Mouse (Mus musculus): ENCODE data around the gene Ckm. TPM values are rescaled to one million over a fixed set of nuclear protein-coding genes. Genes with fewer than 3 reads are reported as not detected.

The Ckm gene
- total RNA-seq, 2 experiments from 2014 or later = 1.5 TPM; not detected in 1

DNA sequence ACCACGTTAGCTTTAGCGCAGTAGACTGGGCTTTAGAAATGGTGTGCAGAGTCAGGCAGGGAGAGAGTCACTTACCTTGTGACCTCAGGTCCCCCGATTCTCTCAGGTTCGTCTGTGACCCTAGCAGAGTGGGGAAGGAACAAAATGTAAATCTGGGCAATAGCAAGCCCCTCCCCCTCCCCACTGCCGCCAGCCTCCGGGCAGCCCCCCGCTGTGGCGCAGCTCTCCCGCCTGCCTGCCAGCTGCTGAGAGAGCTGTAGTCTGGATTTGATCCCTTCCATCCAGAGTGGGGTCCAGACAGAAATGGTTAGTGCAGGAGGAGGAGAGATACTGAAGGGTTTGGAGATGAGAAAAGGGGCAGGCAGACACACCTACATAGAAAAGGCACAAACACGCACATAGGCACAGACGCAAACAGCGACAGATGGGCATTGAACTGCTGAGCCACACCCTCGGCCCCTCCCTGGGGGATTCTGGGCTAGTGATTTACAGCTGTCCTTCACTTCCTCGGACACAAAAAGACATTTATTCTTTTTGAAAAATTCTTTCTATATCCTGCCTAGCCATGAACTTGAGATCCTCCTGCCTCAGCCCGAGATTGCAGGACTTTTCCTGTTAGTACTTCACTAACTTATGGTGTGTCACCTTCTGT, 23.5 kb downstream of the Ckm start:
- no peak for ATAC-seq (replicated peaks; ENCODE audit: poor library complexity, severe bottlenecking)

GRCm38 (mm10) chr7:19429726-19430125, 25.1 kb downstream of the Ckm start:
- ATAC-seq (replicated peaks; ENCODE audit: poor library complexity, severe bottlenecking) = no peak

- no peak for ATAC-seq (replicated peaks; ENCODE audit: poor library complexity, severe bottlenecking)
Measured at GRCm38 (mm10) chr7:19430402-19430801, 25.8 kb downstream of the Ckm start.

GRCm38 (mm10) chr7:19432475-19432874, 27.9 kb downstream of the Ckm start:
- ATAC-seq (replicated peaks; ENCODE audit: poor library complexity, severe bottlenecking) = 0 out of 2 replicates have a peak, but pooled peaks have one; percentile 30

- ATAC-seq (replicated peaks; ENCODE audit: poor library complexity, severe bottlenecking) = no peak
Measured at GRCm38 (mm10) chr7:19436276-19436675, 31.7 kb downstream of the Ckm start.

- no peak for ATAC-seq (replicated peaks; ENCODE audit: poor library complexity, severe bottlenecking)
Measured at GRCm38 (mm10) chr7:19437048-19437447, 32.5 kb downstream of the Ckm start.

GRCm38 (mm10) chr7:19441448-19442091, 37.0 kb downstream of the Ckm start:
- ATAC-seq (replicated peaks; ENCODE audit: poor library complexity, severe bottlenecking) = no peak

- peak; percentile 72 for ATAC-seq (replicated peaks; ENCODE audit: poor library complexity, severe bottlenecking)
Measured at GRCm38 (mm10) chr7:19443344-19443743, 38.8 kb downstream of the Ckm start.

- no peak for ATAC-seq (replicated peaks; ENCODE audit: poor library complexity, severe bottlenecking)
Measured at GRCm38 (mm10) chr7:19444801-19445200, 40.2 kb downstream of the Ckm start.

DNA sequence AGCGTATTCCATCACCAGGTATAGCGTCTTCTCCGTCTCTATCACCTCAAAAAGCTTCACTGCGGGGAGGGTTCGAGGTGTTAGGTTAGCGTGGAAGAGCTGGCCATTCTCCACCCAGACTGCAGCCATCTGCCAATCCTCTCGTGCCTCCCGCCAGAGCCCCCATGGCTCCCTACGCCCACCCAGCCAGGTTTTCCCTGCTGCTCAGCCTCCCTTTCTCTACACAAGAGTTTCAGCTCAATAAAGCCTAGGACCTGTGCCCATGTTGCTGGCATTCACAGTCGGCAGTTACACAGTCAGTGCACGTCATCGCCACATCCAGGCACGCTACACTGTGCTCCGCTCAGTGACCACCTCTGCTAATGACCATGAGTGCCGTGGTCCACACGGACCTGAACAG, 43.1 kb downstream of the Ckm start:
- ATAC-seq (replicated peaks; ENCODE audit: poor library complexity, severe bottlenecking) = no peak

GRCm38 (mm10) chr7:19449165-19449564, 44.6 kb downstream of the Ckm start:
- no peak for ATAC-seq (replicated peaks; ENCODE audit: poor library complexity, severe bottlenecking)

- ATAC-seq (replicated peaks; ENCODE audit: poor library complexity, severe bottlenecking) = no peak
Measured at GRCm38 (mm10) chr7:19455186-19455585, 50.6 kb downstream of the Ckm start.

DNA sequence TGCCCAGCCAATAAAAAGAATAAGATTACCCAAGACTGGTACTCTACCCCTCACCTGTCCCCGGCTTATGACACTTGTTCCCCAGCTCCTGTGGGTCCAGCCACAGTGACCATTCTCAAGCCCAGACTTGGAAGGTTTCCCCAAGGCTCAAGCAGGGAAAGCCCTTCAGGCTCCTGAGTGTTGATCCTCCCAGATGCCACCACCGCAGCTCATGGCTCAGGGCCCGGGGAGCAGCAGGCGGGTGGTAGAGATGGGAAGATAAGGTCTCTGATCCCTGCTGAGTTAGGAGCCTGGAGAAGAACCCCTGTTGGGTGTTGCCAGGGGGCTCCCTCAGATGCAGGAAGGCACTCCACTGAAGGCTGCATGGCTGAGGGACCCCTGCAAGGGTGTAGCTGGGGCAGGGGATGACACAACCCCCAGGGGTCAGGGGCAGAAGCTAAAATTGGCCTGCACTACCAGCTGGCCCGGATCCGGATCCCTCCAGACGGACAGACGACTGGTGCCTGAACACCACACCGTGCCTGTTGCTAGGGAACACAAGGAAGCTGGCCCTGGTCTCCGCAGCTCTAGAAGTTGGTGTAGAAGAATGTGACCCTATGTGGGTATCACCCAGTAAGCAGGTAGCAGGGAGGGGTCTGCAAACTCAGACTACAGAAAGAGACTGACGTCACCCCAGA, 51.4 kb downstream of the Ckm start:
- ATAC-seq (replicated peaks; ENCODE audit: poor library complexity, severe bottlenecking) = no peak

GRCm38 (mm10) chr7:19456628-19457027, 52.1 kb downstream of the Ckm start:
- no peak for ATAC-seq (replicated peaks; ENCODE audit: poor library complexity, severe bottlenecking)

DNA sequence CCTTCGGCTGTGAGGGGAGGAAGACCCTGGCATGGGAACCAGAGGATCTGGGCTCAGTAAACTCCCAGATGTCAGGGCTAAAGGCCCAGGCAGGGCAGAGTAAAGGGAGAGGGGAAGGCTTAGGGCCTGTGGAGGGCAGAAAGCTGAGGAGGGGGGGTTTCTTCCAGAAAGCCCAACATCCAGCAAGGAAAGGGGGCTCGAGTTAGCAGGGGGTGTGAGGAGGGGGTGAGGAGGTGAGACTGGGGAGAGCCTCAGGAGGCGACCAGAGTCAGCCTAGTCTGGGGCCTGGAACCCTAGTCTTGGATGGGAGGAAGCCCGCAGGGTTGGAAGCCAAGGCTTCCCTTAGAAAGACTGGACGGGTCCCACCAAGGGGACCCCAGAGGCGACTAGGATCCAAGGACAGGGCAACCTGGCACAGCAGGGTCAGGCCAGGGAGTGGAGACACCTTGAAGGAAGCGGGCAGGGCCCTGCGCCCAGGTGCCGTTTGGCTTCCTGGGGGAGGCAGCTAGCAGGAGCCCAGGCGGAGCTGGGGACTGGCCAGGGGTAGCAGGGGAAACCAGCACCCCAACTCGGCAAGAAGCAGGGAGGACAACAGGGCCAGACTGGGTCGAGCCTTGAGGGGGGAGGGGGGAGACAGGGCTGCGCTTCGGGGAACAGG, 53.0 kb downstream of the Ckm start:
- no peak; the same call in 1 of the 2 replicates for ATAC-seq (replicated peaks; ENCODE audit: poor library complexity, severe bottlenecking)

GRCm38 (mm10) chr7:19458072-19458486, 53.5 kb downstream of the Ckm start:
- peak; percentile 60 for ATAC-seq (replicated peaks; ENCODE audit: poor library complexity, severe bottlenecking)

- peak; percentile 53 for ATAC-seq (replicated peaks; ENCODE audit: poor library complexity, severe bottlenecking)
Measured at GRCm38 (mm10) chr7:19458591-19459111, 54.1 kb downstream of the Ckm start, which contains the start of gene Mark4. Mark4 (minus strand) TSS chr7:19458821.

- peak; percentile 13; the same call in 1 of the 2 replicates for ATAC-seq (replicated peaks; ENCODE audit: poor library complexity, severe bottlenecking)
Measured at GRCm38 (mm10) chr7:19459144-19459870, 54.7 kb downstream of the Ckm start.

DNA sequence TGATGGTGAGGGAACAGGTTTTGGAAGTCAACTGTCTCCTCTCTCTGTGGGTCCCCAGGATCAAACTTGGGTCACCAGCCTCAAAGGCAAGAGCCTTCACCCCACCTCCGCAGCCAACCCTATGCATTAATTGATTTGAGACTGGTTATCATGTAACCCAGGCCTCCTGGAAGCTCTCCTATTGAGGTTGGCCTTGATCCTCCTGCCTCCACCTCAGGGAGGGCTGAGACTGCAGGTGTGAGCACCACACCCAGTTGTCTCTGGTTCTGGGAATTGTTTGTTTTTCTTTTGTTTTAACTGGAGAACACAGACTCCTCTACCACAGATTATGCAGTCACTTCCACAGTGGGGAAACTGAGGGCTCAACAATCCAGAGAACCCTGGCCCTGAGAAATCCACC, 55.9 kb downstream of the Ckm start:
- no peak for ATAC-seq (replicated peaks; ENCODE audit: poor library complexity, severe bottlenecking)

DNA sequence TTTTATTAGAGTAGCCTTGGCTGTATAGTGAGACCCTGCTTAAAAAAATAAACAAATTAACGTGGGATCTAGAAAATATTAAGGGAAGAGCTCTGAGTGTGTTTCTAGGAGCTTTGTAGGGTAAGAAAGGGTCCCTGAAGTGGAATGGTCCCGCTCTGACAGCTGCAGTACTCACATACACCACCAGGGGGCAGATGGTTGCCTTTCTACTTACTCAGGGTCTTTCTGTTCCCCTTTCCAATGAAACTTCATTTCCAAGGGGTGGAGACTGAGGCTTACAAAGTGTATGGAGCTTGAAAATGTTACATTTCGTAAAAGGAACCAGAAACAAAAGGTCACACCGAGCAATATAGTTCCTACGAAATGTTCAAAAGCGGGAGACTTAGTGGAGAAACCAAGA, 56.9 kb downstream of the Ckm start:
- peak; percentile 73 for ATAC-seq (replicated peaks; ENCODE audit: poor library complexity, severe bottlenecking)
